Mouse (Mus musculus): Measurements from ENCODE around the gene Mia3. TPM values are rescaled to one million over a fixed set of nuclear protein-coding genes. Genes with fewer than 3 reads are reported as not detected.
"Not testable (repeated sequence)": the region's sequence is repeated elsewhere in the genome, so short reads cannot be mapped to it uniquely, and the experiment has no call there.

Mia3 gene
- 100 to 1,000 TPM; 180 to 197 TPM for total RNA-seq (2021)
- 53.0 and 63.5 TPM in 2 replicates for polyA plus RNA-seq (2012; rRNA removed)
- long read RNA-seq, partial matches to known transcripts, result 6 of 7 reads
- long read RNA-seq, other reads (novel, unspliced or antisense), result 1 of 7 reads

DNA sequence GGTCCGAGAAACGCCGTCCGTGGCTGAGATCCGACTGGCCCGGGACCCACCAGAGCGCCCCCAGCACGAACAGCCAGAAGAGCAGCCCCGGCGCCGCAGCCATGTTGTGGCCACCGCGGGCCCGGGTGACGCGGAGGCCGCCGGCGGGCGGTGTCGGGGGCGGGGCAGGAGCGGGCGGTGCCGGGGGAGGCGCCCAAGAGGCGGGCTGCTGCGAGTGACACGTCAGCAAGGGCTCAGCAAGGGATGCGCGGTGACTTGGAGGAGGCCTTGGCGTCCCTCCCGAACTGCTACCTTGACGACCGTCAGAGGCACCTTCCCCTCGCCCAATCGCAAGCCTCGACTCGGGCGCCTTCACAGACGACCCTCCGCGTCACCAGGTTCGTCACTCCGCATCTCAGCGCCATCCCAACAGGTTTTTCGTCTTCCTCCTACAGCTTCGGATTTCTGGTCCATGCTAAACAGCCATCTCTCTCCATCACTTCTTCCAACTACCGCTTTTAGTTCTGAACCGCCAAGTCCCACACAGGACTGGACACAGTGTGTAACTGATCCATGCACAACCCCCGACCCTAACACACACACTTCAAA lies at the start of gene Mia3:
Mia3 (minus strand) TSS at position 127 of the 588 bp plus-strand sequence.
- peak; percentile 97 for DNase-seq

DNA sequence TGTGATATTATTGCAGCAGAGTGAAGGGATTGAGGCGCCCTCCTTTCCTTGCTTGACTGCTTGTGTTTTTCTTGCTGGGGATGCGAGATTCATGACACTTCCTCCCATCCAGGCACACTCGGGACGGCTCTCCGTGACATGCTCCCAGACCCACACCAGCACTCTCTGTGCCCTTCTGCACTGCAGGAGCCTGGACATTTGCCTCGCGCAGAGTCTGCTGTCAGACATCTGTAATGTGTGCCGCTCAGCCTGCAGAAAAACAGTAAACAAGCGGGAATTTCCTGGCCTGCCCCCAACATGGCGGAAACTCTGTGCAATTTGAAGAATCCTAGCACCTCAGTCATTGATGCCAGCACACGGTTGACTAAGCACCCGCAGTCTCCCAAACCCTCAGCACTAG lies 48.5 kb upstream of the Mia3 start, which contains the start of gene Hhipl2:
Hhipl2 (plus strand) TSS at position 343 of the 400 bp plus-strand sequence.
- DNase-seq, result no peak

GRCm38 (mm10) chr1:183414081-183414727 lies 44.9 kb upstream of the Mia3 start:
- DNase-seq, result no peak

GRCm38 (mm10) chr1:183403396-183403795 lies 34.0 kb upstream of the Mia3 start:
- DNase-seq, result no peak

DNA sequence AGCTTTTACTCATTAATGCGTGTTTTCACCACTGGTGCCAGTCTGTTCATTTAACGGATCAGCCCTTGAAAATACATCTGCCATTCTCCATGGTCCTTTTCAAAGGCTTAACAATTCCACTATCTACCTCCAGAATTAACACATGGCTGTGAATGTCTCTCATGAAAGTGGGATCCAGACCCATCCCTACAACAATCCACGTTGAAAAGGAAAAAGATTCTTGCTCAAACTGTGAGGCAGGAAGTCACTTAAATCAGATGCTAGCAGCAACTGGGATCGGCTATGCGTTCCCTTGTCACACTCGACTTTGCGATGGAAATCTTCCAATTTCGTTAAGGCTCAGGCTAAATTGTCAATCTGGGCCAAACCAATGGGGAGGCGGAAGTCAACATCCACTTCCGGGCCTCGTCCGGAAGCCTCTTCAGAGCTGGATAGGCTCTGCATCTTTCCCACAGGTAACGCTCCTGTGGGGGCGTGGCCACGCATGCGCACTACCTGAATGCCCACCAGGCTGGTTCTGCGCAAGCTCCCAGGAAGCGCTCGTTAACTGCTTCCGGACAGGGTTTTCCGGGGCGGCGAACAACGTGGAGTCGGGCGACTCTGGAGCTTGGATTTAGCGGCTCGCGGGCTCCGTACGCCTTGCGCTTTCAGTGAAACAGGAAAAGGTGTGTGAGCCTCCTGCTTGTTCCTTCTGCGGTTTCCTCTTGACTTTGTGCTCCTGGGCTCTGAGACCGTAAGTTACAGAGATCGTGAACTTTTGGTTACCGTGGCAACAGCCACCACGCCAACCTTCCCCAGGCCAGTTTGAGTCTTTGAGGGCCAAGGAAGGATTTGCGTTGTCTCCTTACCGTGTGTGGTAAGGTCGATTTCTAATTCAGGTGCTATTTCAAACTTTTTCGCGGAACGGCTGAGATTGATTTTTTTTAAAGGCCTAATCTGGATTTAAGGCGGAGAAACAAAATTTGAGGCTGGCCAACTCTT lies 19.4 kb upstream of the Mia3 start, which contains the start of gene Taf1a:
Taf1a (plus strand) TSS at position 556 of the 981 bp plus-strand sequence.
- peak; percentile 94 for DNase-seq

GRCm38 (mm10) chr1:183387421-183387820 lies 18.1 kb upstream of the Mia3 start:
- DNase-seq, result not testable (repeated sequence)

DNA sequence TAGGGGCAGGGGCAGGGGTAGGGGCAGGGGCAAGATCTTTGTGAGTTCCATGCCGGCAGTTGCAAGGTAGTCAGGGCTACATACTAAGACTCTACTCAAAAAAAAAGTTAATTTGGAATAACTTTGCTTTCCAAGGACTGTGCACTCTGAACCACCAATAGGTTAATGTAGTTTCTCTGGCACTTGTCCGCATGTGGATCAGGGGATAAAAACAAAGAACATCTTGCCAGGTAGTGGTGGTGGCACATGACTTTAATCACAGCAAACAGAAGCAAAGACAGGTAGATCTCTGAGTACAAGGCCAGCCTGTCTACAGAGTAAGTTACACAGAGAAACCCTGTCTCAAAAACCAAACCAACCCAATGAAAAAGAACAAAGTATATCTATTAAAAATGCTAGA lies 13.3 kb upstream of the Mia3 start:
- no peak for DNase-seq

- DNase-seq, result no peak
Observed at GRCm38 (mm10) chr1:183381816-183382215, 12.5 kb upstream of the Mia3 start.

GRCm38 (mm10) chr1:183379376-183379775 lies 10.0 kb upstream of the Mia3 start:
- DNase-seq, result not testable (repeated sequence)

- DNase-seq, result peak; percentile 21
Observed at GRCm38 (mm10) chr1:183378321-183378941, 9.1 kb upstream of the Mia3 start.

DNA sequence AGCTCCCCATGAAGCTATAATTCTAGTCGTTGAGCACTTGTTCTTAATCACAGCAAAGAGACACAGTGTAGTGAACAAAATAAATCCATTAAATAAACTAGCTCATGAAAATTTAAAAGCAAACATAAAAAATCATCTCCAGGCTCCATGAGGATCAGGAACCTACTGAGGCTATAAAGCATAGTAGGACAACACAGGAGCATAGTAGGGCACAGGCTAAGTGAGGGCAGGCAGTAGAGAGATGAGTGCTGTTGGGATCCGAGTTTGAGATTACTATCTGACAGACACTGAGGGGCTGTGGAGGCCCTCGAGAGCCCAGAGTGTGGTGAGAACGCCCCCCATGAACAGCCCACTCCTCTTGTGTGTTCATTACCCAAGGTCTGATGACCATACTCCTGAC lies 7.7 kb upstream of the Mia3 start:
- DNase-seq, result no peak

- DNase-seq, result no peak
Observed at GRCm38 (mm10) chr1:183374728-183375127, 5.4 kb upstream of the Mia3 start.

- no peak for DNase-seq
Observed at GRCm38 (mm10) chr1:183368601-183369400, 552 bp downstream of the Mia3 start.

GRCm38 (mm10) chr1:183366361-183366760 lies 3.0 kb downstream of the Mia3 start:
- DNase-seq, result no peak

DNA sequence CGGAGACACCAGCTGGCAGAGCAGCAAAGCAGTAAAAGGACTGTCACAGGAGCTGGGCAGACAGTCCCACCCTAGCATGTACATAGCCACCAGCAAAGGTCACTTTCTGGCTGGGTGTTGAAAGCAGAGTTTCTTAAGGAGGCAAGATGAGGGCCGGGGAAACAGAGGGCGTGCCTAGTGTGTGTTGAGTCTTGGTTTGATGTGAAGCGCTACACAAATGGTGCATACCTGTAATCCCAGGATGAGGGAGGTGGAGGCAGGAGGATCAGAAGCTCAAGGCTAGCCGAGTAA lies 5.8 kb downstream of the Mia3 start:
- no peak for DNase-seq

GRCm38 (mm10) chr1:183362729-183363576 lies 6.4 kb downstream of the Mia3 start:
- DNase-seq, result no peak

DNA sequence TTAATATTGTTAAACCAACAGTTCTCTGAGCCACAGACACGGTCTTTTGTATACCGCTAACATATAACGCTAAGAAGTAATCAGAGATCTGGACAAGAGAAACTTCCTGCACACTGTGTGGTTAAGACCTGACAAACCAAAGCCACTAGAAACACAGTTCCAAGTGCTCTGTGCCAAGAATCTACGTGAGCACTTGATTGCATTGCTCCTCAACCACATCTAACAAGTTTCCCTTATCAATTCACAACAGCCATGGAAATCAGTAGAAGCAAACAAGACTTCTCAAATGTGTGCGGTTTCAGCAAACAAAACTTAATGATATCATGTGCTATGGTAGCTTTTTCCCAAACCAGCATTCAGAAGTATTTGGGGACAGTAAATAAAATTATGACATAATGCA lies 7.1 kb downstream of the Mia3 start:
- no peak for DNase-seq

DNA sequence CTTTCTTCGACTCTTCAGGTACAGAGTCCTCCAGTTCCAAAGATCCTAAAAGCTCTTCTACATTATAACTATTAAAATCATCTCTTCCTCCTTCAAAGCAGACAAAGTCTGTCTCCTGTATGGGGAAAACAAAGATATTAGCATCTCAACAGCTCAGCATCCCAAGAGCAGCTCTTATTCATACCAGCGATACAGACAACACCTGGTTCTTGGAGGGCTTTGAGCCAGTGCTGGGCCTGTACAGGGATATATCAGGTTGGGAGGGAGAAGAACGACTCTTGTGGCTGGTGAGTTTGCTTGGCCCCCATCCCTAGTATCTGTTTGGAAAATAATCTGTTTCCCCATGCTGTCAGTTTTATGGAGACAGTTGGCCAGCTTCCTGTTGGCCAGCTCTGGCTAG lies 10.5 kb downstream of the Mia3 start:
- no peak for DNase-seq

DNA sequence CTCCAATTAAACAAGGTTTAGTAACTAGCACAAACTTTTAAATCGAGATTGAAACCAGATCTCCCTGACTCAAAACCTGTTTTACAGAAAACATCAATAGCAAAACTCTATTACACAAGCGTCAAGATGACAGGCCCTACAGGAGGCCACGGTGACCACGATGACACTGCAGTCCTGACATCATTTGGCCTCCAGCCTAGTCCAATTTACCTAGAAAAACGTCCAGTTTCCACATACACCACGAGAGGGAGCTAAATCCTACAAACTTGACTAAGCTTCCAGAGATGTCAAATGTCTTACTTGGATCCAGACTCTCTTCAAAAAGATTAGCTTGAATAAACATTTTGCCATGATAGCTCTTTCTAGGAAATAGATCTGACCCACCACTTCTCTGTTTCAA lies 19.5 kb downstream of the Mia3 start:
- DNase-seq, result peak; percentile 82

DNA sequence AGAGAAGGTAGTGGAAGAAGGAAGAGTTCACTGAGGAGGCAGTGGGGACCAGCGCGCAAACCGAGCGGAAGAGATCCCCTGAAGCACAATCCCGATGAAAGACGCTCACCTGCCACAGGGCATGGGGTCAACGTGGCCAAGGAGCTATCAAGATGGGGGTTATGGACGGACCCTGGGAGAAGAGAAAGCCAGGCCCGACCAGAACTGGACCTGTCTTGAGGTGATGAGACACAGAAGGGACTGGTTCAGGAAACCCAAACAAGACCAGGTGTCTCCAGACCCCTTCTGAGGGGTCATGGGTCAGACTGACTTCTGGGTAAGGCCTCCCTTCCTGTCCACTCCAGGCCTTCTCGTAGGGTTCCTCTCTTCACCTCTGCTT lies 23.5 kb downstream of the Mia3 start:
- no peak for DNase-seq
